Mouse (Mus musculus): ENCODE results near the gene Meis2. TPM values are rescaled to one million over a fixed set of nuclear protein-coding genes. Genes with fewer than 3 reads are reported as not detected.
A peak's percentile ranks its signal among the peaks of the same experiment; 100 is the strongest.

The Meis2 gene
- total RNA-seq, 2 experiments from 2014 or later, result 22.4 to 27.5 TPM

- intact Hi-C loops (cut with DNase I), result no loop called here
- no peak for DNase-seq
Observed at GRCm38 (mm10) chr2:116055686-116056620, 9.7 kb downstream of the Meis2 start.

DNA sequence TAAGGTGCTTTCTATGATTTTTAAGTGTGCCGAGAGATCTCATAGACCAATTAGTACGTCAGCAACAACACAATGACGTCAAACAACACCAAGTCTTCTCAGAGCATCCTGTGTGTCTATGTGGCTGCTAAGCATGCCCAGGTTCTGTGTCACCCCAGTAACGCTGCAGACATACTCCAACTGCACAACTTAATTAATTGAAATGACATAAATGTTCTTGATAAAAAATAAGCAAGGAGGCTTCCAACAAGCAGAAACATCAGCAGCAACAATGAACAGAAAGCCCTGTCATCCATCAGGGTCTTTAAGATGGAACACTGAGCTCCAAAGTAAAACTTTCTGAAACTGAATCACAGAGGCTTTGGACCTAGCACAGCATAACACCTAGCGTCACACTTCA is 11.7 kb downstream of the Meis2 start:
- intact Hi-C loops (cut with DNase I), result no loop called here
- no peak for DNase-seq

DNA sequence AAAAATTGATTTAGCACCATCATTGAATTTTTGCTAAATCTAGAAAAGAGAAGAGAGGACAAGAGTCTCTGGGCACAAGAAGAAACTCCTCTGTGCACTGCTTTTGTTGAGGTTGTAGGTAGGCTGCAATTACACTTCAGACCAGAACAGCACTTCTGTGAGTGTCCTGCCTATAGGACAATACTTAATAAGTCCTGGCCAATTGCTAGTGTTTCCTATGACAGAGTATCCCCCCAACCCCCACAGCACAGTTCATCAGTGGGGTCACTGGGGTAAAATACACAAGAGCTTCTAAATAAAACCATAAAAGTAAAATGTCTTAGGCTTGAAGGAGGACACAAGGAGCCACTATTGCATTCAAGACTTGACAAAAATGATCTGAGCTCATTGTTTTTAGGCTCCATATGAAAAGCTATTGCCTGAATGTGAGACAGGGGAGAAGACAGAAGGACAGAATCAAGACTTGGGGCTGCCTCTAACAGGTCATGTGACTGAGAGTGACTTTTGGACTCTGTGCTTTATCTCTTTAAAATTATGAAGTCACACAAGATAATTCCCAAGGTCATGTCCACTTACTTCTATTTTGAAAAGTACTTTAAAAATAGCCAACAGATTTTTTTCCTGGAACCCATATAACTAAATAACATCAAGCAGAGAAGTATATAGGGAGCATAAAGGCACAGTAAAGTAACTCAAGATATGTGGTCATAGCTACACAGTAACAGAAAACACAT is 12.8 kb downstream of the Meis2 start:
- no peak for DNase-seq
- intact Hi-C loops (cut with DNase I), result no loop called here

DNA sequence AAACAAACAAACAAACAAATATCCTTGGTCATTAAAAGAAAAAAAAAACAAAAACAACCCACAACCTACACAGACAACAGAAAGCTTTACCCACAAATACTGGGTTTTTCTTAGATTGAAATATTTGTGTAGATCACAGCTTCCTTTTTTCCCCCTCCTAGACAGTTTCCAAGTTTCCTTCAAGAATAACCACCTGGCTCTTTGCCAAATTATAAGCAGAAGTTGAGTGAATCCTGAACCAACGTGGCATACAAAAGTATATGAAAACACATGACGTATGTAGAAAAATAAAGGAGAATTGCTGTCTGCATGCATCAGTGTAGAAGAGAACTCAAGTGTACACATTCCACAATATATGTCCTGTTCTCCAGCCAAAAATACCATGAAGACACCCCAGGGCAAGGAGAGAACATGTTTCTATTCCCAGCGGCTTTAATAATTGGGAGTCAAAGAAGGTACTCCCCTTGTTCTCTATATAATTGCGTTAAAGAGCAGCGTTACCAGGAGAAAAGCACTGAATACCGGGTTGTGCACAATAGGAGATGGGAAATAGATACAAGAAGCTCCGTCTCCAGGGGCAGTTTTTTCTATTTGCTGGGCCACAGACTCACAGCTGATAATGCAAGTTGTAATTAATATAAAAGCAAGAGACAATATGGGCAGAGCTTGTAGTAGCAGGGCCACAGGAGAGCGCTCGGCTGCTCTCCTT is 13.6 kb downstream of the Meis2 start:
- DNase-seq, result no peak
- intact Hi-C loops (cut with DNase I), result loop anchor here (2.0 kb wide), 1 partner anchor 13 kb away; the partner anchor contains the start of gene Meis2

DNA sequence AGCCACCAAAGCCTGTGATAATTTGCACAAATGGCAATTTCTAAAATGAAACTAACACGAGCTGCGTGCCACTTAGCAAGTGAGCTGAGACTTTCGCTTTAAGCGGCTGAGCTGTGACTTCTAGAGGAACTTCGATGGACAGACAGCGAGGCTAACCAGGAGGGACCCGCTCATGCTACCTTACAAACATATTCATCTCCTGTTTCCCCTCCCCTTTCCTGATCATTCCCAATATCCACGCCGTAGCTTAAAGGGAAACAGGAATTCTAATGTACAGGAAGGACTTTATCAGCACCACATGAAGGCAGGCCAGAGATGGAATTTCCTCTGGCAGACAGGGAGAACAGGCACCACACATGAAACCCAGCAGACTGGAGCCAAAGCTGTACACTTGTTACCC is 15.9 kb downstream of the Meis2 start:
- intact Hi-C loops (cut with DNase I), result loop anchor here (2.0 kb wide), 1 partner anchor 15 kb away; the partner anchor contains the start of gene Meis2
- DNase-seq, result peak; percentile 52 to 59

- intact Hi-C loops (cut with DNase I), result no loop called here
- peak in 1 of 2 experiments; percentile 62 for DNase-seq
Observed at GRCm38 (mm10) chr2:116047365-116047764, 18.3 kb downstream of the Meis2 start.

DNA sequence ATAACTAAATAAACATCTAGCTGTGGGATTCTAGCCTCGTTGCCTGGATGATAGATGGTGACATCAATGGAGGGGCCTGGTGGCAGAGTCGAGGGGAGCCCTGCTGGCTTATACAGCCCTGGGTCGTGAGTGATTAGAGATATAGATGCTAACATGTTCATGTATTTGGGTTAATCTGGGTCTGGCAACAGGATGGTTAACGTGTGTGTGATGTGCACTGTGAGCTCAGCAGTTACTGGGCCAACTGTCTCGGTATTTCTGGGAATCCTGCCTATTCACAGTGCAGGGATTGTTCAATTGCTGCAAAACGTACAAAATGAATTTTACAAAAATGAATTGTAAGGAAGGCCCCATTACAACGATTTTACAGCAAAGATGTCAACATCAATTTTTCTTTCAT is 20.6 kb downstream of the Meis2 start:
- intact Hi-C loops (cut with DNase I), result no loop called here
- no peak for DNase-seq

- intact Hi-C loops (cut with DNase I), result no loop called here
- DNase-seq, result no peak
Observed at GRCm38 (mm10) chr2:116042934-116043698, 22.5 kb downstream of the Meis2 start.

DNA sequence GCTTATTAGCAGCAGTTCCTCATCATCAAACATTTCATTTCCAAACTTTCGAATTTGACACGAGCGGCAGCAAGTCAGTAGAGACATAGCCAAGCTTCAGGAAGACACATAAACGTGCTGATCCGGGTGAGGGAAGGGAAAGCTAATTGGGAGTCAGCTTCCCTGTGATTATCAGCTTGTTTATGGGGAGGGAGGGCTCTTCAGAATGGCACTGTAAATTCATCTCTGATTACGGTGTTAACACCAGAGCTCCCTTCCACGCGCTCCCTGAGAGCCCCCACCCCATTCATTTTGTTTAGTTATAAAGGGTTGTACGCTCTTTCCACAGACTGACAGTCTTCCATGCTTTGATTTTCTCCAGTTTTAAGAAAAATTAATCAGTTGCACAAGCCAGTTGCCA is 23.2 kb downstream of the Meis2 start:
- intact Hi-C loops (cut with DNase I), result no loop called here
- DNase-seq, result no peak

- no peak for DNase-seq
- intact Hi-C loops (cut with DNase I), result no loop called here
Observed at GRCm38 (mm10) chr2:116041683-116042262, 23.9 kb downstream of the Meis2 start.

- no peak for DNase-seq
- intact Hi-C loops (cut with DNase I), result no loop called here
Observed at GRCm38 (mm10) chr2:116035345-116035744, 30.3 kb downstream of the Meis2 start.

GRCm38 (mm10) chr2:116028127-116028526 is 37.5 kb downstream of the Meis2 start:
- intact Hi-C loops (cut with DNase I), result no loop called here
- peak; percentile 34 to 44 for DNase-seq

DNA sequence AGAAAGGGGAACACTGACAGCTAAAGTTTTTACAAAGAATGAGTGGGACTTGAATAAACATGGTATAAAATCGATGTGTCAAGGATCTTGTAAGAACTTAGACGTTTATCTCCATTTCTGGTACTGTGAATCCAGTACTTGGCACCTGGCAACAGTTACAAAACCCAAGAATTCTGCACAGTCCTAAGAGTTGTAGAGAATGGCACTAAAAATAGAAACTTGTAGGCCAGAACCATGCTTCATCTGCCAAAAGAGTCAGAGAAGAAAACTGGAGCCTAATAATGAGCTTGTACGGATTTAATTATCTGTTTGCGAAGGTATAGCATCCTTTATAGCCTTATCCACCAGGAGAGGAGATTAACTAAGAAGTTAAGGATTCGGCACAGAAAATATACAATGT is 42.8 kb downstream of the Meis2 start:
- peak; percentile 15 to 35 for DNase-seq
- intact Hi-C loops (cut with DNase I), result no loop called here

DNA sequence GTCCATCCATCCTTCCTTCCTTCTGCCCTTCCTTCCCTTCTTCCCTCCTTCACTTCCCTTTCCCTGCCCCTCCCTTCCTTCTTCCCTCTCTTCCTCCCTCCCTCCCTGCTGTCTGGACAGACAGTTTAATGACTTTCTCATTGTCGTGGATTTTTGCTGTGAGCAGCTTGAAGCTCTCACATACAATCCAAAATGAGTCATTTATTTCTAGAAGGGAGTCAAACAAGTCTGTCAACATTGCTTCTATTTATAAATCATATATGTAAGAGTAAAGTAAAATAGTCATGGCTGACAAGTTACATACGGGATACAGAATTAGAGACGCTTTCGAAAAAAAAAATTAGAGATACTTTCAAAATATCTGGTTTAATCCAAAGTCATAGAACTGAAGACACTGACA is 43.7 kb downstream of the Meis2 start:
- DNase-seq, result no peak
- intact Hi-C loops (cut with DNase I), result no loop called here

- intact Hi-C loops (cut with DNase I), result no loop called here
Observed at GRCm38 (mm10) chr2:116021046-116021445, 44.6 kb downstream of the Meis2 start.

GRCm38 (mm10) chr2:116020451-116020951 is 45.1 kb downstream of the Meis2 start:
- no peak for DNase-seq
- intact Hi-C loops (cut with DNase I), result no loop called here

More at GRCm38 (mm10) chr2:116021046-116021445, 44.6 kb downstream of the Meis2 start:
- DNase-seq, result peak; percentile 26 to 42

DNA sequence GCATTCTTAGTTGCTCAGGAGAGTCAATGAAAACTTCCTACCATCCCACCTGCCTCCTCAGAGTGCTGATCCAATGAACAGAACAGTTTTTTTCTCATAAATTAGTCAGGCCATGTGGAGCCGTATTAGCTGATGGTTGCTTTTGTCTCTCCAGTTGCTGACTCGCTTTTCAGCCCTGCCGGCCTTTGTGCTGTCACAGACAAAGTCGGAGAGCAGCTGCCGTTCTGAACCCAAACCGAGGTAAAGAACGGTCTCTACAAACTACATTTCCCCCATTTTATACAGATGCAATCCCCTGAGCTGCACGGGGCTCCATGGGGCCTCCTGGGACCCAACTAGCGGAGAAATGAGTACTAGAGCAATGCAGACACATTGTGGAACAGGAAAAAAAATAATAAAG is 45.7 kb downstream of the Meis2 start:
- intact Hi-C loops (cut with DNase I), result no loop called here

DNA sequence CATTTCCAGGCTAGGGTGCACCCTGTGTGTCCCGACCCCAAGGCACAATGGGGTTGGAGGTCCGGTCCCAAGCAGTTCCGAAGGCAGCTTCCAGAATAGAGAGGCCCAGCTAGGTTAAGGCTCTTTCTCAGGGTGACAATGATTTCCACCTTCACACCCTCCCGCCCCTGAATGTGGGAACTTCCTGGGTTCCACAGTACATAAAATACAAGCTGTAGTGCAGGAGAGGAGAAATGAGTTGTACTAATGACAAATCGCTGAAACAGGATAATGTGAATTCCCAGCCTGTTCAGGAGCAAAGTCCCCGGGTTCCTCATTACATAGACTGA is 46.2 kb downstream of the Meis2 start:
- no peak for DNase-seq
- intact Hi-C loops (cut with DNase I), result no loop called here

More for the DNA sequence above, 45.7 kb downstream of the Meis2 start:
- DNase-seq, result no peak

- DNase-seq, result no peak
- intact Hi-C loops (cut with DNase I), result no loop called here
Observed at GRCm38 (mm10) chr2:116018781-116019465, 46.7 kb downstream of the Meis2 start.

Data from heart, postnatal 10 days (tissue).